Mouse (Mus musculus) lung, adult 2 months (tissue): Measurements from ENCODE around the gene Pde8a. TPM values are rescaled to one million over a fixed set of nuclear protein-coding genes. Genes with fewer than 3 reads are reported as not detected.

Experiments used
- DNase-seq: peaks from one replicate; pipeline ENCODE4 v3.0.0; 2022
- H3K4me1 ChIP-seq: fragments of 200-500 bp; 2 replicates; pipeline ENCODE4 v1.6.1; 2011; ENCODE audit warnings: low read length; ENCODE audit not compliant: control insufficient read depth, insufficient read depth
- H3K4me3 ChIP-seq: fragments of 200-500 bp; replicated peaks from 2 replicates; pipeline ENCODE3; 2011; ENCODE audit warnings: low read depth, mild to moderate bottlenecking, control low read depth, low read length; ENCODE audit errors: extremely low read depth
- CTCF ChIP-seq: fragments of 200-500 bp; IDR thresholded peaks from 2 replicates; pipeline ENCODE4 v1.5.1; 2011; ENCODE audit warnings: mild to moderate bottlenecking, low read length, control low read depth; ENCODE audit not compliant: insufficient read depth
- POLR2A ChIP-seq: fragments of 200-500 bp; IDR thresholded peaks from 2 replicates; pipeline ENCODE4 v1.6.1; 2011; ENCODE audit warnings: low read depth, mild to moderate bottlenecking, control low read depth, low read length, borderline replicate concordance; ENCODE audit errors: extremely low read depth
- WGBS: fragments of 180-500 bp; shearing (Covaris S2); methylation state at CpG from one replicate; pipeline ENCODE4 v1.1.7; 2018; 5-methylcytosine and 5-hydroxymethylcytosine counted together
- polyA plus RNA-seq: library from polyadenylated mRNA; depleted of rRNA; stranded (reverse); fragments of >200 nt; gene quantifications from 2 replicates; pipeline ENCODE4 v1.2.3, GENCODE M21; 2012

The Pde8a gene
- polyA plus RNA-seq, 1 experiment, result 14.4 TPM

DNA sequence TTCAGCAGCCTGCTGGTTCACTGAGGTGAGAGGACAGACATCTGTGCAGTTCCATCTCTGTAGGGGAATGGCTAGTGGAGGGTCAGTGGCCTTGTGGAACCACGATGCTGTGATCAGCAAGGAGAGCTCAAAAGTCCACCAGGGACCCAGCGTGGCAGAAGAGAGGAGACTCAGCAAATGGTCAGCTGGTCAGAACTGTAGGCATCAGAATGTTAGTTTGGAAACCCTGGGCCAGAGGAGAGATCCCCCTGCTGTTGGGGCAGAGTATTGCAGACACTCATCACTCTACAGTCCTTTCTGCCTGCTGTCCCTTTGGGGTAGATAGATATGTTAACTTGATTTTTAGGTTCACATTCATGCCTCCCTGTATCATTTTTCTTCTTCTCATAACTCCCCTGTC, 90.3 kb downstream of the Pde8a start:
- peak; percentile 71 for TF ChIP-seq CTCF
- no peak for TF ChIP-seq POLR2A
- H3K4me3 ChIP-seq, result no peak overlapping the region
- H3K4me1 ChIP-seq, result no peaks in the 10 kb centered on the region
- DNase-seq, result peak; percentile 48
- WGBS, result 94% methylated on average over 2 of the region's 2 CpGs

DNA sequence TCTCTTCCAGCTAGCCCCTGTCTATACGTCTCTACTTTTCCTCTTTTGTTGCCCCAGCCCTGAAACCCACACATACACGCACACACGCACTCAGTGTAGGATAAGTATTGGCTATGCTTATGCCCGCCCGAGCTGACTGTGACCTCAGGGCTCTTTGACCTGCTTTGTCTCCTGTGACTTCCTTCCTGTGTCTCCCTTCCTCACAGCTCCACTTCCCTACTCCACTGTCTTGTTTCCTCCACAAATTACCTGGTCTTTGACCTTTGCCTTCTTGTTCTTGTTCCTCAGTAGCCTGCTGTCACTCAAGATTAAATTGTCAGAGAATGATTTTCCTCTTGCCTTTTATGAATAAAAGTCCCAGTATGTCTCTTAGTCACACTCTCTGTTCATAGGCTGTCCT, 90.7 kb downstream of the Pde8a start:
- TF ChIP-seq CTCF (no peak), POLR2A (no peak)

DNA sequence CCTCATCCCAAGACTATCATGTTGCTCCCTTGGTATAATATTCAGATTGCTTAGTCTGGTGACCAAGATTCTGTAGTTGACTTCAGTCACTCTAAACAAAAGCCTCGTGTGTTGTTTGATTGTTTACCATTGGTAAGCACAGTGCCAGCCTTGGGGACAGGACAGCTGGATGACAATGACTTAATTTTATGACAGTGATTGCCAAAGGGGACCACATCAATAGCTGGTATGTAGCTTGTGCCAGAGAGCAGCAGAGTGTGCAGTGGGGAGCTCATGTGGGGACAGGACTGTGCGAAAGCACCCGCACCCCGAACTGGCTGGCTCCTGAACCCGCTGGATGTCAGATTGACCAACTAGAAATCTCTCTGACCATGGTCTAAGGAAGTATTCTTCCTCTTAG, 91.3 kb downstream of the Pde8a start:
- TF ChIP-seq CTCF (no peak), POLR2A (no peak)
- Histone ChIP-seq H3K4me1 (no peaks in the 10 kb centered on the region), H3K4me3 (no peak overlapping the region)
- no peak for DNase-seq
- WGBS, result 84% methylated on average over 5 of the region's 5 CpGs

More for the DNA sequence above, 90.7 kb downstream of the Pde8a start:
- Histone ChIP-seq H3K4me1 (no peaks in the 10 kb centered on the region), H3K4me3 (no peak overlapping the region)
- DNase-seq, result no peak
- WGBS, result 50% methylated on average over 5 of the region's 5 CpGs

DNA sequence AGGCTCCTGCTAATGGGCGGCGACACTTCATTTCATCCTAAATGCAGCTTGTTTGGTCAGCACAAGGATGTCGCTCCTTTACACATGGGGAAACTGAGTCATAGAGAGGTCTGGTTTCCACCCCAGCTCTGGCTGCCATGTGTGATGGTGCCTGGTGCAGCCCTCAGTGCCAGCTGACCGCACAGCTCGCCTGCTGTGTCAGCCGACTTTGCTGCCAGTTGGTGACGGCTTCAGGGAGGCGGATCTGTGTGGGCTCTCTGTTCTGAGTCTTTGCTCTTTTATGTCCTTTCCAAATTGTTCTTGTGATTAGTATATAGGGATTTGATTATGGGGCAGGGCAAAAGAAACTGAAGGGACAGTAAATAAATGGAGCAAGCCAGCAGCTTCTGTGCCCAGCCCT, 94.3 kb downstream of the Pde8a start:
- no peak overlapping the region for H3K4me3 ChIP-seq
- H3K4me1 ChIP-seq, result no peaks in the 10 kb centered on the region
- TF ChIP-seq CTCF, result no peak
- TF ChIP-seq POLR2A, result no peak
- 84% methylated on average over 8 of the region's 8 CpGs for WGBS
- DNase-seq, result no peak

DNA sequence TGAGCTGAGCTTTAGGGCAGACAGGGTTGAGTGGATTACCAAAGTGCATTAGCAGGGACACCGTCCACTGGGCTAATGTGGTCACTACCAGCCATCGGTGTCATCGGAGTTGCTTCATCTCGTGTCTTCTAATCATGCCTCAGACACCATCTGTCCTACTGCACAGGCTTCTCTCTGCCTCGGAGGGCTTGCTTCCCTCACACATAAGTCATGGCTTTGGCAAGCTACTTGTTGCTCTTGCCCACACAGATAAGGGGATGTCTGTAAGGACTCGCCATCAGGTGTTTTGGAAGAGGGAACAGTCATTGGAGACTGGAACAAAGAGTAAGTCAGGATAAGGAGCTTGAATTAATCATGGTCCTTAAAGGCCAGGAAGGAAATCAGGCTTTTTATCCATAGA, 95.9 kb downstream of the Pde8a start:
- Histone ChIP-seq H3K4me3 (no peak overlapping the region), H3K4me1 (no peaks in the 10 kb centered on the region)
- TF ChIP-seq POLR2A (no peak), CTCF (no peak)
- WGBS, result 86% methylated on average over 6 of the region's 6 CpGs
- DNase-seq, result no peak

DNA sequence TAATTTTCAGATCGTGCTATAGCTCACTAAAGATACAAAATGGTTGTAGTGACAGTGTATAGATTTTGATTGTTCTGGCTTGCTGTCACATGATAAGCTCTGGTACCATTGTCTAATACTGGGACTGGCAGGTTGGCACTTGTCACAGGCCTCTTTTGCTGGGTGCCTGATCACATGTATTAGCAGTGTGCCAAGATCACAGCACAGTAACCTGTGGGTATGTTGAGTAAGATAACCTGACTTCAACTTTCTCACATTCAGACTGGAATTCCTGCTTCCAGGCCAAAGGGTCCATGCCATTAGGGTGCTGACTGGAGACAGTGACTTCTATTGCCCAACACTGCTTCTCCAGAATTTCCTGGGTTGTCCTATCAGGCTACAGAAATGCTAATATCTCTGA, 97.7 kb downstream of the Pde8a start:
- TF ChIP-seq POLR2A (no peak), CTCF (no peak)
- no peak for DNase-seq
- H3K4me1 ChIP-seq, result no peaks in the 10 kb centered on the region
- WGBS, result 86% methylated on average over 1 of the region's 1 CpGs
- H3K4me3 ChIP-seq, result no peak overlapping the region

DNA sequence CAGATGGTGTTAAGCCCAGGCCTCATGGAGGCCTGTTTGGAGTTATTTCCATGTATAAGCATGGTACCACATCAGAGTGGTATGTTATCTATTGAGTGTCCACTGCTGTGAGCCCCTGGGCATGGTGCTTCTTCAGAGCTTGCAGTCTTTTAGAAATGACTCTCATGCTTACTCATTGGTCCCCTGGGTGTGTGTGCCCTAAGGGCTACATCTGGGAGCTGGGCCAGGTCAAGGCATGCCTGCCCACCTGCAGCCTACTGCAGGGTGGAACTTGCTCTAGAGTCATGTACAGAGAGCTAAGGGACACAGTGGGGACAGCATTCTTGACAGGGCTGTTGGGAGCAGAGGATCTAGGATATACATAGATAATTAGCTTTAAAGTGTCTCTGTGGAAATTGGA, 98.2 kb downstream of the Pde8a start:
- DNase-seq, result no peak
- no peak overlapping the region for H3K4me3 ChIP-seq
- no peaks in the 10 kb centered on the region for H3K4me1 ChIP-seq
- TF ChIP-seq POLR2A (no peak), CTCF (no peak)

DNA sequence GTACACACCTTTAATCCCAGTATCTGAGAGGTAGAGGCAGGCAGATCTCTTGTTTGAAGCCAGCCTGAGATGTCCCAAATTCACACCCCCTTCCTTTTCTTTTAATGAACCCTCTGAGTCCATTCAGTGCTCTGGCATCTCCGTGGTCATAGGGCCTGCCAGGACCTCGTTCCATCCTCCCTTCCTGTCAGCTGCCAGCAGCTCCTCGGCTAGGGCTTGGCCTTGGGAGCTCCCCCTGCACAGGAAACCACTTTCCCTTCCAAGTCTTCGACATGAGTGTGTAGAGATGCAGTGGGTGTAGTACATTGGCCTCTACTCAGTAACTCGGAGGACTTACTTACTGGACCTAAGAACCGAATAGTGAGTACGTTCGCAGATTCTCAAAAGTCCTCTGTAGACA, 102.2 kb downstream of the Pde8a start:
- DNase-seq, result no peak
- no peak for TF ChIP-seq POLR2A
- TF ChIP-seq CTCF, result no peak
- H3K4me3 ChIP-seq, result no peak overlapping the region
- WGBS, result 43% methylated on average over 8 of the region's 8 CpGs
- H3K4me1 ChIP-seq, result no peaks in the 10 kb centered on the region

DNA sequence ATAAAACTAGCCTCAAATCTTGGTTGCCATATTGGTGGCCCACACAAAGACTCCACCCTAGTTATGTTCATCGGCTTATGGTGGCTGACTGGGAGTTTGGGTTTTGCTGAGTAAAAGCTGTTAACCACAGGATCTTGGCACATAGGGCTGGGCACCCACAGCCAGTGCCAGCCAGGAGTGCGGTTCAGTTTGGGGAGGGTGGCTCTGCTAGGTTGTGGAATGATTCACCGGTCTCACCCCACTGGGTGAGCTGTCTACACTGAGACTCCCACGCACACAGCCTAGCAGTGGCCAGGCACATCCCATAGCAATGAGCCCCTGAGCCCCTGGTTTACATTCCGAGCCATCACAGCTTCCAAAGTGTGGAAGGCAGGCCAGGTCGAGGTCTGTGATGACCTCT, 106.4 kb downstream of the Pde8a start:
- Histone ChIP-seq H3K4me1 (no peaks in the 10 kb centered on the region), H3K4me3 (no peak overlapping the region)
- TF ChIP-seq POLR2A (no peak), CTCF (no peak)
- no peak for DNase-seq
- 83% methylated on average over 6 of the region's 6 CpGs for WGBS

DNA sequence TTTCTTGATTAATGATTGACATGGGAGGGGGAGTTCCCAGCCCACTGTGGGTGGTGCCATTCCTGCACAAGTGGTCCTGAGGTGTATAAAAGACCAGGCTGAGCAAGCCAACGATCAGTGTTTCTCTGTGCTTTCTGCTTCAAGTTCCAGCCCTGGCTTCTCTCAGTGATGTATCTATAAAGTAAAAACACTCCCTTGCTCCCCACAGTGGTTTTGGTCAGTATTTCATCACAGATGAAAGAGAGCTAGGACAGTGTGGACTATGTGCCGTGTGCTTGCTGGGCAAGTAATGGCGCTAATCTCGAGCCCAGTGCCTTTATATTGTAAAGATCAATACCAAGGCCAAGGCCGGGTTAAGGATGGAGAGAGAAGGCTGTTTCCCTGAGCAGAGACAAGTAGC, 108.4 kb downstream of the Pde8a start:
- DNase-seq, result no peak
- Histone ChIP-seq H3K4me3 (no peak overlapping the region), H3K4me1 (no peaks in the 10 kb centered on the region)
- no peak for TF ChIP-seq POLR2A
- TF ChIP-seq CTCF, result no peak
- WGBS, result 80% methylated on average over 5 of the region's 5 CpGs

DNA sequence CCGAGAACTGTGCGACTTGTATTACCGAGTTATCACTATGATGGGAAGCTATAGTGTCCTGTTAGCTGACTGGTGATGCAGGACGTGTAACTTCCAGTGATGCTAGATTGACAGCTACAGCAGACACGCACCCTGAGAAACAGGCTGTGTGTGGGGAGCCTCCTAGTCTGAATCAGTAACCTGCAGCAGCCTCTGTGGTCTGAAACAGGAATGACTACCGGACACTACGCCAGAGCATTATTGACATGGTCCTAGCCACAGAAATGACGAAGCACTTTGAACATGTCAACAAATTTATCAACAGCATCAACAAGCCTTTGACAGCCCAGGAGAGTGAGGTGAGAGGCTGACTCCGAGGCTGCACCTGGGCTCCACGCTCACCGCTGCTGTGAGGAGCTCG, 112.6 kb downstream of the Pde8a start:
- DNase-seq, result no peak
- 81% methylated on average over 12 of the region's 12 CpGs for WGBS
- no peak overlapping the region for H3K4me3 ChIP-seq
- no peak for TF ChIP-seq CTCF
- TF ChIP-seq POLR2A, result no peak
- no peaks in the 10 kb centered on the region for H3K4me1 ChIP-seq

DNA sequence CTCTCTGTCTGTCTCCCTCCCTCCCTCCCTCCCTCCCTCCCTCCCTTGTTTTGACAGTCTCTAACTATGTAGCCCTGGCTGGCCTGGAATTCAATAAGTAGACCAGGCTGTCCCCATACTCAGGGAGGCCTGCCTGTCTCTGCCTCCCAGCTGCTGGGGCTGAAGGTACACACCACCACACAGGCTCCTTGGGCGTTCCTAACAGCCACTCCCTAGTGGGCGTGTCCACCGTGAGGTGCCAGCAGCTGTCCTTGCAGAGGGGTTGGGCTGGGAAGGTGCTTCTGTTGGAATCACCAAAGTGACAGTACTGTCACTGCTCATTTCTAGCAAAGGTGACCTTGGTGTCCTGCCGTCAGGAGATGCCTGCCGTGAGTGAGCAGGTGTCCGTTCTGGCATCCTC, 113.5 kb downstream of the Pde8a start:
- 84% methylated on average over 6 of the region's 6 CpGs for WGBS
- no peak for TF ChIP-seq CTCF
- no peak for TF ChIP-seq POLR2A
- H3K4me3 ChIP-seq, result no peak overlapping the region
- no peaks in the 10 kb centered on the region for H3K4me1 ChIP-seq
- no peak for DNase-seq
